Mouse (Mus musculus): ENCODE measurements at regions not wholly inside any gene's neighbourhood (a gene's known extent, or its start where the extent isn't known, plus 50 kb on each side); places are given as distances from the start of the nearest gene placed in this dataset.

DNA sequence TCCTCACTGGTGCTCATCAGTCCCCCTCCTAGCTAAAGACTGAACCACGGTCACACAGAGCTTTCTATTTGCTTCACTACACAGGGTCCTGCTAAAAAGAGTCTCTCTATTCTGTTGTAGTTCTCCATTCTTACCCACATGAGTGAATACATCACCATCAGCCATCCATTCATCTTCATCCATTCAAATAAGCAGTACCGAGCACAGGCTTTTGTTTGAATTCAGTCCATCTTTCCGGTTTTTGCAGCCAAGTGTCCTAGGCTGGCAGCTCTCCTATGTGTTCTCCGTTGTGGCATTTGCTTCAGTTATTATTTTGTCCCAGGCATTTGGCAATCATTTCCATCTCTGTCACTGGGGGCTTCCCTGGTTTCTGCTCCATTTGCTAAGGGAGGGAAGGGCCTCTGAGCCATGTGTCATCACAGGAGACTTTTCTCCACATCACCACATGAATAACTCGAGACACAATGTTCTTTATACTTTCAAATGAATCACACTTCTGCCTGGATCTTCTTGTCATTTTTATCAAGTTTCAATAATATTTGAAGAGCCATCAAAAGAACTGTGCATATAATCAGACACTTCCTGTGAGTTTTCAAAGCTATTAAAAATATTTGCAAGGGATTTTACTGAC lies 366.1 kb downstream of the Dnajb9 start:
- no peak for DNase-seq (ENCODE audit: low spot score)

DNA sequence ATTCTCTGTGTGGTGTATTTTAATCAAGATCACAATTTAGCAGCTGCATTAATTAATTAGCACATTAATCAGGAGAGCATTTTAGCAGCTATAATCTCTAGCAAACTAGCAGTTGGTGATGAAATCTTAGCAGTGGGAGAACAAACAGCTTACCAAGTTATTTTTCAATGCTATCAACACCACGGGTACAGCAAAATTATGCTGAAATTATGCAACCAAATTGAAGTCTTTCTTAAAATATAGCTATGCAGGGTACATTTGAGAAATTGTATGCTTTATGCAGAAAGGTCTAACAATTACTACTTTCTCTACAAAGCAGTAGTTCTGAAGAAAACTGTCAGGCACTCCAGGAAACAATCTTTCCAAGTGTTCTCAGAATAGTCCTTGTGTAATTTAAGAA lies 378.1 kb downstream of the Dnajb9 start:
- no peak for DNase-seq (ENCODE audit: low spot score)

DNA sequence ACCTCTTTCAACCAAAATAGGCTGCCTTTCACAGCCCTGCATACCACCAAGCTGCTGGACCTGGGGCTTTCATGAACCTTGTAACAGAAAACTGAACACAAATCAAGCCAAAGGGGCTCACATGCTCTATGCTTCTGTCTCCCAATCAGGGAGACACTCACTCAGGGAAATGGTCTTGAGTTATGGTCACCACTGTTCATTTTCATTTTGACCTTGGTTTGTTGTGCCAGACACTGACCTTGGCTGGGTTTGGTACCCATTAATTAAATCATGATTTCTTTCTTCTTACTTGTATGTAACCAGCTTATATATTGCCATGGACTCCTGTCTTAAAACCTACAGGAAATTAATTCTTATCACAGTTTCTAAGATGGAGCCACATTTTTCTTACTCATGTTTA lies 381.5 kb downstream of the Dnajb9 start:
- DNase-seq (ENCODE audit: low spot score), result no peak

DNA sequence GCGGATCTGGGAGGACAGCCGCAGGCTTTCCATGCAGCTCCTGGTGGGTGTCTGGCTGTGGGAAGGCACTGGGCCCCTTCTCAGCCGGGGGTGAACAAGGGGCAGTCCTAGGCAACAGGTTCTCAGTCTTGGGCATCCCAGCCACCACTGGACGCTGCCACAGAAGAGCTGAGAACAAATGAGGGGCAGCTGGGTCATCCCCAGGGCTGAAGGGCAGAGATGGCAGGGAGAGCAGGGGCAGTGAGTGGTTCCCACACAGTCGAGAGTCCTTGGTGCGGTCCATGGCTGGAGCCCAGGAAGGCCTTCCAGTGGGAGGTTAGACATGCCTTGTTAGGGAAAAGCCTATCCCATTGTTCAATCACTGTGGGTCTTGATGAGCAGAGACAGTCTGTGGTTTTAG lies 382.2 kb downstream of the Dnajb9 start:
- no peak for DNase-seq (ENCODE audit: low spot score)

DNA sequence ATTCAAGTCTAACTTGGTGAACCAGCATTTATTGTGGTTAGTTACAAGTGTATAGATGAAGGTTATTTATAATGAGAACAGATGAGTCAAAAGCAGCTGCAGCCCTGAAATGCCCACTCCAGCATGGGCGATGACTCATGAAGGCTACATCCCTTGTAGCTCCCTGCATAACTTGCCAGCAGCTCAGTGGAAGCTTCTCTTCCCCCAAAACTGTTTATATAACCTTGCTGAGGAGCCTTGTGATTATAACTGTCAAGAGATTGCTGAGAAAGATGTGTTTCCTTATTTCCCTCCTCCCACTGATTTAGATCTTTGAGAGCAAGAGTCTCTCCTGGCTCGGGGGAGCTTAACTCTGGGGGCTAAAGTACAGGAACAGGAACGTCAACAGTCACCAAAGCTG lies 382.8 kb downstream of the Dnajb9 start:
- DNase-seq (ENCODE audit: low spot score), result peak; percentile 64

DNA sequence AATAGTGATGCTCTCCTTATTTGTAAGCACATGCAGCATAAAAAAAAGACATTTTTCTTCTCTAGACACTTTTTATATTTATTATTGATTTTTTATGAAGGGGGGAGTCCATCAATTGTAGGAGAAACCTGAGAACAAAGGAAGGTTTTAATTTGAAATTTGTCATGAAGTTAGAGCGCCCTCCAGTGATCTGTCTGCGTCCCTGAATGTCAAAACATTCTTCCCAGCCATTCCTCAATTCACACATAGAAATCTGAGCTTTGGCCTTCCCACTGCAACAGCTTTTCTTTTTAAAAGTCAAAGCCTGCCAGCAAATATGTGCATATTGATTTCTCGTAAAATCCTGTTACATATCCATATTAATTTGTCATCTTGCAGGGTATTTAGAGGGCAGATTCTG lies 396.6 kb downstream of the Dnajb9 start:
- DNase-seq (ENCODE audit: low spot score), result no peak

DNA sequence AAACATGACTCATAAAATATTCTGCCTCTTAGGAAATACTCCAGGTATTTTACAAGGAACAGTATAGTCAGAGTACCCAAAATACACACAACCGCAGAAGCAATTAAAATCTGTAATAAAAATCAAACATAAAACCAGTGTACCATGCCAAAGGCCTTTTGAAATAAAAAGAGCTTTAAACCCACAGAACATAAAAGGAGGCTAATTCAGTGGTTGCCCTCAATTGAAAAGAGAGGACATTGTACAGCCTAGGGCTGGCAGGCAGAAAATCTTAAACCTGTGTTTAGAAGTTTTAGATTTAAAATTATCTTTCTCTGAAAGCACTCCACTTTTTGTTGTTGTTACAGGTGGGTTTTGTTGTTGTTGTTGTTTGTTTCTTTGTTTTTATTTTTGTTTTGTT lies 437.4 kb downstream of the Dnajb9 start:
- DNase-seq (ENCODE audit: low spot score), result no peak

DNA sequence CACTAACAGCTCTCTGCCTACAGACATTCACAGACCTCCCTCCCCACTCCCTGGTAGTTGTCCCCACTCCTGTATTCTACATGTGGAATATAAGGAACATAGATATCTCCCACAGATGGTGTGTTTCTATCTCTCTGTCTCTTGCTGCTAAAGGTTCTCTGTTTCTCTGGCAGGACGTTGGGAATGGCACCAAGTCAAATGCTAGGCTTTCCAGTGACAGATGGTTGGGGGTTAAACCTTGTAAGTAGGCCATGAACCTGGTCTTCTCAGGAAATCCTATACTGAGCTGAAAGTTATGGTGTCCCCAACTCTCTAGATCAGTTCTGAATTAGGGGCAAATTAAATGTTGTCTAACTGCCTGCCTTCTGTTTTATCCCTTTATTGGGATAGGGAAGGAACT lies 448.0 kb downstream of the Dnajb9 start:
- DNase-seq (ENCODE audit: low spot score), result no peak

Measured in ovary, adult 18-20 months (tissue).